In genomic region chr3:100768170-100768624, GRCm38 (mm10) we compare ENCODE assay signal across 9 mouse cellular contexts. TPM values are rescaled to one million over a fixed set of nuclear protein-coding genes. Genes with fewer than 3 reads are reported as not detected.
DNase-seq lines count a peak whose midpoint lies in the region; ATAC-seq and TF ChIP-seq lines count a peak whose summit lies in the region.
"Had no signal": no experiment of that assay in that cellular context is flagged by ENCODE, and none has a peak within 500 bp of the region (broad histone marks: within the 10 kb centered on the region; RNA-seq: fewer than 3 reads in every experiment).

No protein-coding gene starts in this region.

- TF ChIP-seq RAD21 in CH12.LX (IDR thresholded peaks at IDR 0.05; ENCODE audit: low read depth, low read length) = peak; percentile 87

- H3K36me3 ChIP-seq in CH12.LX (replicated peaks in 1 of 2; ENCODE audit: control insufficient read depth in 1 of 2, insufficient read depth in 1 of 2, low read length in 1 of 2) = no peaks in the 10 kb centered on the region
- H3K36me3 ChIP-seq in heart, embryonic 10.5 days = no peaks in the 10 kb centered on the region
- no peaks in the 10 kb centered on the region for H3K36me3 ChIP-seq in stomach, postnatal 0 days (ENCODE audit: control insufficient read depth, insufficient read depth, low read length)

- 57% methylated on average over 15 of the region's 15 CpGs for WGBS in heart, embryonic 10.5 days
- WGBS in stomach, postnatal 0 days = 26% methylated on average over 15 of the region's 15 CpGs

- in situ Hi-C loops in CH12.LX (cut with MboI; ENCODE audit: low pct_ligation_motif_present, low pct_unique_long_range_greater_than_20kb, low sequenced_read_pairs) = loop anchor here (5.0 to 25.0 kb wide), 2 partner anchors 66 to 144 kb away; partner anchors contain the start of gene Trim45

- H3K27ac ChIP-seq in CH12.LX (ENCODE audit: insufficient read depth, low read depth) = no peak overlapping the region
- peak overlapping the region; percentile 71 for H3K27ac ChIP-seq in heart, embryonic 10.5 days
- no peak overlapping the region for H3K27ac ChIP-seq in stomach, postnatal 0 days (replicated peaks)

- peak; percentile 62 for ATAC-seq in stomach, postnatal 0 days (ENCODE audit: low FRiP score, low TSS enrichment)

- TF ChIP-seq CTCF in CH12.LX (conservative IDR thresholded peaks at IDR 0.05 in 1 of 2, IDR thresholded peaks at IDR 0.05 in 1 of 2; ENCODE audit: low read depth in 2 of 2, low read length in 2 of 2) = peak in 1 of 2 experiments; percentile 75; a peak in 2 of 4 replicates
- peak; percentile 88 for TF ChIP-seq CTCF in stomach, postnatal 0 days (IDR thresholded peaks at IDR 0.05; ENCODE audit: low read depth)

- H3K9me3 ChIP-seq in CH12.LX (replicated peaks; ENCODE audit: low read length) = no peaks in the 10 kb centered on the region
- no peaks in the 10 kb centered on the region for H3K9me3 ChIP-seq in heart, embryonic 10.5 days
- H3K9me3 ChIP-seq in stomach, postnatal 0 days (ENCODE audit: control insufficient read depth, low read length) = no peaks in the 10 kb centered on the region

- no peak for TF ChIP-seq EP300 in CH12.LX (IDR thresholded peaks at IDR 0.05; ENCODE audit: low read length)
- TF ChIP-seq EP300 in stomach, postnatal 0 days (optimal IDR thresholded peaks at IDR 0.05) = no peak

- no peak overlapping the region for H3K4me3 ChIP-seq in CH12.LX (replicated peaks in 1 of 3; ENCODE audit: low read depth in 2 of 3, low read length in 2 of 3, poor library complexity in 1 of 3)
- H3K4me3 ChIP-seq in heart, embryonic 10.5 days = peak overlapping the region; percentile 38
- H3K4me3 ChIP-seq in stomach, postnatal 0 days (ENCODE audit: low read depth, low read length) = no peak overlapping the region
- H3K4me3 ChIP-seq: erythroblast, embryonic 14.5 days had no signal

- no peak overlapping the region for H3K4me2 ChIP-seq in CH12.LX (ENCODE audit: insufficient read depth, low read depth, poor library complexity, severe bottlenecking)
- no peak overlapping the region; the same call in 1 of the 2 replicates for H3K4me2 ChIP-seq in stomach, postnatal 0 days (replicated peaks; ENCODE audit: low read depth)

- dilution Hi-C loops in CH12.LX (cut with MboI; ENCODE audit: extremely low pct_ligation_motif_present, extremely low pct_unique_long_range_greater_than_20kb, low sequenced_read_pairs) = no loop called here

- H3K9ac ChIP-seq in CH12.LX (ENCODE audit: insufficient read depth, low read depth) = no peak overlapping the region
- H3K9ac ChIP-seq in stomach, postnatal 0 days (ENCODE audit: low read length) = 0 out of 2 replicates have a peak overlapping the region, but pooled peaks have one; percentile 39

- TF ChIP-seq POLR2A in CH12.LX (IDR thresholded peaks at IDR 0.05; ENCODE audit: low read depth, low read length) = no peak

- H3K79me2 ChIP-seq in CH12.LX (replicated peaks; ENCODE audit: control insufficient read depth, extremely low read depth, insufficient read depth, poor library complexity, severe bottlenecking) = no peaks in the 10 kb centered on the region

- peaks cover 33 to 63% of the 10 kb centered on the region in 2 experiments for H3K4me1 ChIP-seq in CH12.LX (ENCODE audit: control insufficient read depth in 1 of 2, insufficient read depth in 2 of 2)
- H3K4me1 ChIP-seq in heart, embryonic 10.5 days = peaks cover 9% of the 10 kb centered on the region
- H3K4me1 ChIP-seq in stomach, postnatal 0 days (replicated peaks; ENCODE audit: control insufficient read depth, insufficient read depth) = no peaks in the 10 kb centered on the region; the same call in 1 of the 2 replicates

- DNase-seq in CH12.LX (ENCODE audit: extremely low read depth) (peak; percentile 37), adipocyte (ENCODE audit: low spot score) (peak; percentile 52)
- no peak for DNase-seq in heart, embryonic 10.5 days (ENCODE audit: low spot score)
- peak; percentile 3 to 29 for DNase-seq in kidney, postnatal 36 days
- DNase-seq in mesoderm, embryonic 11.5 days (ENCODE audit: low read depth, low spot score) = peak; percentile 41
- DNase-seq in stomach, postnatal 0 days (ENCODE audit: low spot score) = peak; percentile 40
- DNase-seq in cerebellum, adult 9-10 months = no peak
- no peak for DNase-seq in gastrocnemius, postnatal 25 days

- no peaks in the 10 kb centered on the region for H3K27me3 ChIP-seq in CH12.LX (replicated peaks)
- H3K27me3 ChIP-seq in heart, embryonic 10.5 days (ENCODE audit: insufficient read depth, poor library complexity, severe bottlenecking) = no peaks in the 10 kb centered on the region
- no peaks in the 10 kb centered on the region for H3K27me3 ChIP-seq in stomach, postnatal 0 days (ENCODE audit: control insufficient read depth, insufficient read depth, low read length)

TF ChIP-seq in CH12.LX, 34 proteins besides CTCF, POLR2A, EP300 and RAD21:
- TF ChIP-seq JUN (IDR thresholded peaks at IDR 0.05; ENCODE audit: insufficient read depth, low read depth, low read length) = no peak
- 0 out of 2 replicates have a peak, but pooled peaks have one; percentile 9 for TF ChIP-seq IRF4 (IDR thresholded peaks at IDR 0.05; ENCODE audit: low read depth, low read length)
- no peak for TF ChIP-seq KAT2A (IDR thresholded peaks at IDR 0.05; ENCODE audit: insufficient replicate concordance, low read length)
- TF ChIP-seq BHLHE40 (IDR thresholded peaks at IDR 0.05; ENCODE audit: low read depth, low read length) = no peak
- TF ChIP-seq SMC3 (IDR thresholded peaks at IDR 0.05; ENCODE audit: low read depth, low read length) = peak; percentile 80
- peak; percentile 50 for TF ChIP-seq ZC3H11A (IDR thresholded peaks at IDR 0.05; ENCODE audit: low read depth, low read length)
- TF ChIP-seq JUND (conservative IDR thresholded peaks at IDR 0.05; ENCODE audit: low read depth, low read length) = no peak
- no peak for TF ChIP-seq MAX (IDR thresholded peaks at IDR 0.05; ENCODE audit: low read length)
- TF ChIP-seq ETS1 (conservative IDR thresholded peaks at IDR 0.05; ENCODE audit: low read depth, low read length) = no peak
- no peak for TF ChIP-seq USF2 (conservative IDR thresholded peaks at IDR 0.05; ENCODE audit: low read depth, low read length)
- TF ChIP-seq ZKSCAN1 (IDR thresholded peaks at IDR 0.05; ENCODE audit: borderline replicate concordance, low read depth, low read length) = no peak
- no peak for TF ChIP-seq CHD1 (IDR thresholded peaks at IDR 0.05; ENCODE audit: low read depth, low read length)
- no peak for TF ChIP-seq ZMIZ1 (IDR thresholded peaks at IDR 0.05; ENCODE audit: low read depth, low read length)
- TF ChIP-seq MEF2A (IDR thresholded peaks at IDR 0.05; ENCODE audit: borderline replicate concordance, low read depth, low read length) = no peak
- TF ChIP-seq MAFK (IDR thresholded peaks at IDR 0.05; ENCODE audit: insufficient replicate concordance, low read length) = no peak
- TF ChIP-seq SIN3A (IDR thresholded peaks at IDR 0.05; ENCODE audit: low read length) = no peak
- TF ChIP-seq RCOR1 (conservative IDR thresholded peaks at IDR 0.05; ENCODE audit: low read depth, low read length) = no peak
- no peak for TF ChIP-seq USF1 (IDR thresholded peaks at IDR 0.05; ENCODE audit: low read depth, low read length)
- TF ChIP-seq MXI1 (IDR thresholded peaks at IDR 0.05; ENCODE audit: low read depth, low read length) = no peak
TF ChIP-seq in CH12.LX: peak in this region for 3.

RNA-seq across cellular contexts. Expression of gene Vtcn1, which starts 57.1 kb away (rescaled TPM):
- total RNA-seq in CH12.LX (2012; rRNA removed) = 0.04 TPM in 1 of 2 replicates, not detected in the other
- total RNA-seq in CH12.LX (2014; rRNA removed) = not detected in 2 replicates
- polyA plus RNA-seq in CH12.LX (2012; ENCODE audit: insufficient read length, low read depth) = 0.14 TPM in 1 of 2 replicates, not detected in the other
- 0.05 TPM in 2 replicates for polyA plus RNA-seq in heart, embryonic 10.5 days (2016; fragmentation: Nextera tagmentation; extraction: Ambion mirVana)
- polyA plus RNA-seq in stomach, postnatal 0 days (2015; fragmentation: Nextera tagmentation; extraction: Ambion mirVana) = 1.7 and 1.9 TPM in 2 replicates
- total RNA-seq in gastrocnemius, postnatal 25 days (2021) = under 1 TPM; 0.13 to 0.64 TPM
- polyA plus RNA-seq: erythroblast, embryonic 14.5 days had no signal

Comparison
In these comparisons a context has a peak if more than half of its experiments do, and no peak if none do; other contexts are left out.
1. DNase-seq: peak in CH12.LX (single experiment), adipocyte (single experiment), kidney, postnatal 36 days (2 of 2), mesoderm, embryonic 11.5 days (single experiment) and stomach, postnatal 0 days (single experiment); none in heart, embryonic 10.5 days (single experiment), cerebellum, adult 9-10 months (single experiment) and gastrocnemius, postnatal 25 days (single experiment).